Mouse (Mus musculus) midbrain, embryonic 11.5 days (tissue): Measurements from ENCODE around the gene Lamc3. TPM values are rescaled to one million over a fixed set of nuclear protein-coding genes. Genes with fewer than 3 reads are reported as not detected.

Source experiments
- ATAC-seq: fragments of 200-750 bp; cut with Nextera tagmentation; 2 replicates; pipeline ENCODE4 v1.8.0; 2017; ENCODE audit warnings: moderate TSS enrichment, moderate library complexity; ENCODE audit not compliant: low FRiP score
- DNase-seq: peaks from one replicate; pipeline ENCODE4 v3.0.0; 2015; ENCODE audit warnings: low spot score; ENCODE audit errors: missing footprints
- H3K27ac ChIP-seq: fragments of 300-500 bp; sonication (generic); 2 replicates; pipeline ENCODE4 v1.5.1; 2014; ENCODE audit warnings: low read depth, low read length
- H3K27me3 ChIP-seq: fragments of 300-500 bp; sonication (generic); 2 replicates; pipeline ENCODE4 v1.6.1; 2014; ENCODE audit warnings: mild to moderate bottlenecking, low read length, moderate library complexity, mixed read lengths; ENCODE audit not compliant: control insufficient read depth, insufficient read depth
- H3K36me3 ChIP-seq: fragments of 300-500 bp; sonication (generic); 2 replicates; pipeline ENCODE4 v1.6.1; 2014; ENCODE audit warnings: mild to moderate bottlenecking, low read length, moderate library complexity, mixed read lengths; ENCODE audit not compliant: control insufficient read depth, insufficient read depth
- H3K4me1 ChIP-seq: fragments of 300-500 bp; sonication (generic); 2 replicates; pipeline ENCODE4 v1.6.1; 2014; ENCODE audit warnings: low read length; ENCODE audit not compliant: control insufficient read depth, insufficient read depth
- H3K4me2 ChIP-seq: fragments of 300-500 bp; sonication (generic); 2 replicates; pipeline ENCODE4 v1.6.1; 2014; ENCODE audit warnings: mild to moderate bottlenecking, moderate library complexity
- H3K4me3 ChIP-seq: fragments of 300-500 bp; sonication (generic); 2 replicates; pipeline ENCODE4 v1.5.1; 2014; ENCODE audit warnings: low read depth, low read length
- H3K9ac ChIP-seq: fragments of 300-500 bp; sonication (generic); 2 replicates; pipeline ENCODE4 v1.6.1; 2014; ENCODE audit warnings: low read length
- H3K9me3 ChIP-seq: fragments of 300-500 bp; sonication (generic); 2 replicates; pipeline ENCODE4 v1.6.1; 2016; ENCODE audit warnings: low read length; ENCODE audit not compliant: control insufficient read depth
- WGBS: fragments of 180-500 bp; shearing (Covaris S2); extraction: QIAGEN DNeasy Blood & Tissue Kit; methylation state at CpG from one replicate; pipeline ENCODE4 v1.1.7; 2014; 5-methylcytosine and 5-hydroxymethylcytosine counted together
- polyA plus RNA-seq: library from polyadenylated mRNA; unstranded; fragments of >200 nt; fragmentation: Nextera tagmentation; extraction: Ambion mirVana; gene quantifications from 2 replicates; pipeline ENCODE4 v1.2.1, GENCODE M21; 2014

The Lamc3 gene
- 7.7 and 9.6 TPM in 2 replicates for polyA plus RNA-seq

DNA sequence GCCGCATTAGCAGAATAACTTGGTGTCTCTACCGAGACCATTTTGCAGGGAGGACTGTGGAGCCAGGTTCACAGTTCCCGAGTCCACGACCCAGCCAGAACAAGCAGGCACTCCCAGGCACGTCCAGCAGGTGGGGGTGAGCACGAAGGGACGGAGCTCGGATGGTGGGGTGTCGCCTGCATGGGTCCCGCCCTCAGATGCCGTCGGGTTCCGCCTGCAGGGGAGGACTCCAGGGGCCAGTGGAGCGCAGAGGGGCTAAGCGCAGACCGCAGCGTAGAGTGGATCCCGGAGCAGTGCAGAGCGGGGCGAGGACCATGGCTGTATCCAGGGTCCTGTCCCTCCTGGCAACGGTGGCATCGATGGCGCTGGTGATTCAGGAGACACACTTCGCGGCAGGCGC is at the start of gene Lamc3:
TSS of gene Lamc3 (plus strand) at position 262 of the 400 bp plus-strand sequence.
- DNase-seq, result peak; percentile 89
- 0 out of 2 replicates have a peak, but pooled peaks have one; percentile 35 for ATAC-seq
- no peak within 1 kb of the TSS for H3K4me3 ChIP-seq
- H3K4me2 ChIP-seq, result peak within 1 kb of the TSS; percentile 15
- 0 out of 2 replicates have a peak, but pooled peaks cover 5% of the 10 kb centered on the region for H3K4me1 ChIP-seq
- no peak within 1 kb of the TSS for H3K27ac ChIP-seq
- no peaks in the 10 kb centered on the region for H3K36me3 ChIP-seq
- WGBS, result 5% methylated on average over 26 of the region's 26 CpGs
- H3K9me3 ChIP-seq, result no peaks in the 10 kb centered on the region
- H3K9ac ChIP-seq, result no peak within 1 kb of the TSS
- H3K27me3 ChIP-seq, result peaks cover 22% of the 10 kb centered on the region

DNA sequence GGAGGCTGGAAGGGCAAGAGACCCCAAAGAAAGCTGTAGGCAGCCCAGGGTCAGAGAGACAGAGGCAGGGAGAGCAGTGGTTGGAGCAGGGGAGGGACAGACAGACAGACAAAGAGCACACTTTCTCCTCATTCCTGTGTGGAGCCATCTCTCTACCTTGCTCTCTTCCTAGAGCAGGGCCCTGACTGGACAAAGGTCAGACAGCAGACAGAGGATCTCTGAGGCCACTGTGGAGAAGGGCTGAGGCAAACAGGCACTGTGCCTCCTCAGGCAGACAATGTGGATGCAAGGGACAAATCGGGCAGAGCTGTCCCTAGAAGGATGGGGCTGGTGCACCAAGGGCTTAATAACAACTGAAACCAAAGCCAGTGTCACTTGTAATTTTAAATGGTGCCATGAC is 48.2 kb upstream of the Lamc3 start:
- H3K4me3 ChIP-seq, result no peak overlapping the region
- H3K4me1 ChIP-seq, result no peaks in the 10 kb centered on the region
- no peaks in the 10 kb centered on the region for H3K36me3 ChIP-seq
- H3K9me3 ChIP-seq, result no peaks in the 10 kb centered on the region
- DNase-seq (no peak), ATAC-seq (no peak)
- 53% methylated on average over 1 of the region's 1 CpGs for WGBS
- no peak overlapping the region for H3K9ac ChIP-seq
- peaks cover 5% of the 10 kb centered on the region; the same call in 1 of the 2 replicates for H3K27me3 ChIP-seq
- no peak overlapping the region for H3K4me2 ChIP-seq
- no peak overlapping the region for H3K27ac ChIP-seq

DNA sequence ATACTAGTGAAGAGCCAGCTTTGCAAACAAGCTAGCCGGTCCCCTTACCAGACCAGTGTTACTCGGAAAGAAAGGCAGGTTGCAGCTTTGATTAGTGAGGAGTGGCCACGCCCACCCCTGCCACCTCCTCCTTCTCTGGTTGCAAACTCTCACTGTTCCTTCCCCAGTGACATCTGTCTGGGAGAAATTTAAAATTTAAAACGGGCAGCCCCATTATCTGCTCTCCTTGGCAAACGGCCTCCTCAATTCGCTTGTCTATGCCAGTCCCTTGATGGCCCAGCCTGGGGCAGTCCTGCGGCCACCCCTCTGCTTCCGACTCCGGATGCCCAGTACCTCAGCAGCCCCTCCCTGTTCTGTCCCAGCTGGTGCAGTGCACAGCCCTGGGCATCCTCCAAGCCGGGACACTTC is 42.4 kb upstream of the Lamc3 start:
- H3K4me1 ChIP-seq, result peaks cover 17% of the 10 kb centered on the region
- no peak overlapping the region for H3K27ac ChIP-seq
- no peak overlapping the region for H3K9ac ChIP-seq
- H3K4me3 ChIP-seq, result no peak overlapping the region
- H3K4me2 ChIP-seq, result no peak overlapping the region
- WGBS, result 5% methylated on average over 10 of the region's 10 CpGs
- DNase-seq, result no peak
- peaks cover 40% of the 10 kb centered on the region for H3K27me3 ChIP-seq
- no peaks in the 10 kb centered on the region for H3K36me3 ChIP-seq
- ATAC-seq, result no peak
- H3K9me3 ChIP-seq, result no peaks in the 10 kb centered on the region

GRCm38 (mm10) chr2:31845512-31845895 is 41.6 kb upstream of the Lamc3 start:
- H3K4me3 ChIP-seq, result peak overlapping the region; percentile 48
- 3% methylated on average over 26 of the region's 26 CpGs for WGBS
- H3K27me3 ChIP-seq, result peaks cover 40% of the 10 kb centered on the region
- H3K4me1 ChIP-seq, result peaks cover 17% of the 10 kb centered on the region
- peak overlapping the region; percentile 55 for H3K9ac ChIP-seq
- H3K27ac ChIP-seq, result no peak overlapping the region
- DNase-seq (peak; percentile 94), ATAC-seq (no peak)
- no peaks in the 10 kb centered on the region for H3K9me3 ChIP-seq
- H3K36me3 ChIP-seq, result no peaks in the 10 kb centered on the region
- peak overlapping the region; percentile 84 for H3K4me2 ChIP-seq

- no peak within 1 kb of the TSS for H3K27ac ChIP-seq
- under 1% methylated on average over 79 of the region's 88 CpGs for WGBS
- DNase-seq (peak; percentile 94), ATAC-seq (peak; percentile 56)
- H3K4me3 ChIP-seq, result peak within 1 kb of the TSS; percentile 48
- no peaks in the 10 kb centered on the region for H3K36me3 ChIP-seq
- peak within 1 kb of the TSS; percentile 84 for H3K4me2 ChIP-seq
- H3K4me1 ChIP-seq, result peaks cover 17% of the 10 kb centered on the region
- peaks cover 40% of the 10 kb centered on the region for H3K27me3 ChIP-seq
- H3K9ac ChIP-seq, result peak within 1 kb of the TSS; percentile 55
- no peaks in the 10 kb centered on the region for H3K9me3 ChIP-seq
Observed at GRCm38 (mm10) chr2:31845896-31846691, 41.0 kb upstream of the Lamc3 start, which contains the start of gene Fibcd1. Gene Fibcd1 (minus strand): TSS chr2:31846005.

GRCm38 (mm10) chr2:31846692-31847660 is 40.1 kb upstream of the Lamc3 start:
- Histone ChIP-seq H3K27ac (no peak overlapping the region), H3K4me1 (peaks cover 17% of the 10 kb centered on the region), H3K36me3 (no peaks in the 10 kb centered on the region), H3K9ac (peak overlapping the region; percentile 55; the same call in 1 of the 2 replicates), H3K9me3 (no peaks in the 10 kb centered on the region), H3K27me3 (peaks cover 40% of the 10 kb centered on the region), H3K4me2 (peak overlapping the region; percentile 84), H3K4me3 (peak overlapping the region; percentile 48)
- ATAC-seq (no peak), DNase-seq (peak; percentile 95)
- 5% methylated on average over 35 of the region's 35 CpGs for WGBS

DNA sequence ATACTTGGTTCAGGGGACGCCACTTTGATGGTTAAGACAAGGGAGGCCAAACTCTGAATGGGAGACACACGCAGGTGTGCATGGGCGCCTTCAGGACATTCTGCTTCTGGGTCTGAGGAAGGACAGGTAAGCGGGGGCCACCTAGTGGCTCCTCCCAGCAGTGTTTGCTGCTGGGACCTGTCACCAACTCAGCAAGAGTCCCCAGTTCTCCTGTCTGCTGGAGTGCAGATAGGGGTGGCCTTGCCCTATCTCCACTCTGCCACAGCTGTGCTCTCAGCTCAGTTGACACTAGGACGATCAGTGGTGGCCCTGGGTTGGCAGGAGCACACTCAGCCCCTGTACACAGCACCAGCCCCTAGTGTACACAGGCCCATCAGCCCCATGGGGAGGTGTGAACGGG is 39.2 kb upstream of the Lamc3 start:
- DNase-seq, result peak; percentile 86
- Histone ChIP-seq H3K4me1 (peaks cover 17% of the 10 kb centered on the region), H3K9ac (no peak overlapping the region), H3K9me3 (no peaks in the 10 kb centered on the region), H3K36me3 (no peaks in the 10 kb centered on the region), H3K4me3 (no peak overlapping the region), H3K4me2 (no peak overlapping the region), H3K27me3 (peaks cover 40% of the 10 kb centered on the region), H3K27ac (no peak overlapping the region)
- WGBS, result 28% methylated on average over 6 of the region's 6 CpGs
- peak; percentile 20 for ATAC-seq

DNA sequence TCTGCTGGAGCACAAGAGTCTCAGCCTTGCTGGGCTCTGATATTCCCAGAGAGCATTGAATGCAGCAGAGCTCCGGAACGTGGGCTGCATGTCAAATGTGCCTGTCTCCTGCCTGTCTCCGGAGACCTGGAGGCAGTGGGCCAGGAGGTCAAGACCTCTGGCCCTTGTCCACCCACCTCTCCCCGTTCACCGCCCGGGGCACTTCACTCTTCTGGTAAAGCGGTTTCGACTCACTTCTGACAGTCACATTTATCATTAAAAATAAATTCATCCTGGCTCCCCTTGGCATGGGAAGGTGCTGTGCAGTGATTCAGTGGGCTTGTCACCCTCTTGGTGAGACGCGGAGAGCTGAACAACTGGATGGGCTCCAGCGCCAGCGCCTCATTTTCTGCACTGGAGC is 37.0 kb upstream of the Lamc3 start:
- no peak overlapping the region for H3K9ac ChIP-seq
- H3K9me3 ChIP-seq, result no peaks in the 10 kb centered on the region
- no peak overlapping the region for H3K27ac ChIP-seq
- peaks cover 23% of the 10 kb centered on the region for H3K27me3 ChIP-seq
- H3K36me3 ChIP-seq, result no peaks in the 10 kb centered on the region
- H3K4me1 ChIP-seq, result peaks cover 13% of the 10 kb centered on the region
- WGBS, result 41% methylated on average over 12 of the region's 12 CpGs
- H3K4me3 ChIP-seq, result no peak overlapping the region
- DNase-seq (no peak), ATAC-seq (no peak)
- H3K4me2 ChIP-seq, result no peak overlapping the region
